In genomic region chr5:137513951-137514721, GRCm38 (mm10) we compare ENCODE assay signal across 15 mouse cellular contexts. TPM values are rescaled to one million over a fixed set of nuclear protein-coding genes. Genes with fewer than 3 reads are reported as not detected.
DNase-seq lines count a peak whose midpoint lies in the region; ATAC-seq and TF ChIP-seq lines count a peak whose summit lies in the region.
"Had no signal": no experiment of that assay in that cellular context is flagged by ENCODE, and none has a peak within 500 bp of the region (broad histone marks: within the 10 kb centered on the region; RNA-seq: fewer than 3 reads in every experiment).

No protein-coding gene starts in this region.

- peaks cover 50% of the 10 kb centered on the region for H3K4me1 ChIP-seq in hindbrain, embryonic 12.5 days
- peaks cover 16% of the 10 kb centered on the region; the same call in 1 of the 2 replicates for H3K4me1 ChIP-seq in hindbrain, postnatal 0 days (ENCODE audit: insufficient read depth, low read length)
- H3K4me1 ChIP-seq in embryonic facial prominence, embryonic 12.5 days, result peaks cover 43% of the 10 kb centered on the region

- no peaks in the 10 kb centered on the region for H3K9me3 ChIP-seq in hindbrain, embryonic 12.5 days (replicated peaks)
- H3K9me3 ChIP-seq in hindbrain, postnatal 0 days (ENCODE audit: low read length), result no peaks in the 10 kb centered on the region
- H3K9me3 ChIP-seq in embryonic facial prominence, embryonic 12.5 days, result no peaks in the 10 kb centered on the region
- H3K9me3 ChIP-seq: lung, embryonic 15.5 days had no signal

- H3K36me3 ChIP-seq in hindbrain, embryonic 12.5 days, result peaks cover 20% of the 10 kb centered on the region
- peaks cover 5% of the 10 kb centered on the region for H3K36me3 ChIP-seq in hindbrain, postnatal 0 days (ENCODE audit: insufficient read depth, low read length)
- H3K36me3 ChIP-seq in embryonic facial prominence, embryonic 12.5 days, result peaks cover 27% of the 10 kb centered on the region

- peak; percentile 50 for DNase-seq in cerebellum, adult 11 months
- no peak for DNase-seq in hindbrain, postnatal 0 days (ENCODE audit: low spot score)
- peak; percentile 49 for DNase-seq in adipocyte (ENCODE audit: low spot score)
- no peak for DNase-seq in left cerebral cortex, postnatal 10 days (ENCODE audit: extremely low spot score in 1 of 2, low spot score in 2 of 2)
- no peak for DNase-seq in left cerebral cortex, postnatal 4 days

- peak overlapping the region; percentile 24; the same call in 1 of the 2 replicates for H3K9ac ChIP-seq in hindbrain, embryonic 12.5 days
- H3K9ac ChIP-seq in hindbrain, postnatal 0 days (replicated peaks; ENCODE audit: low read length), result no peak overlapping the region
- H3K9ac ChIP-seq in embryonic facial prominence, embryonic 12.5 days, result peak overlapping the region; percentile 42; the same call in 1 of the 2 replicates
- H3K9ac ChIP-seq: lung, embryonic 15.5 days had no signal

- peak overlapping the region; percentile 11; the same call in 1 of the 2 replicates for H3K4me2 ChIP-seq in hindbrain, embryonic 12.5 days (replicated peaks)
- H3K4me2 ChIP-seq in hindbrain, postnatal 0 days (ENCODE audit: low read depth, low read length), result no peak overlapping the region
- H3K4me2 ChIP-seq in embryonic facial prominence, embryonic 12.5 days (replicated peaks), result no peak overlapping the region
- H3K4me2 ChIP-seq: lung, embryonic 15.5 days had no signal

- H3K27me3 ChIP-seq in hindbrain, embryonic 12.5 days, result no peaks in the 10 kb centered on the region
- no peaks in the 10 kb centered on the region for H3K27me3 ChIP-seq in hindbrain, postnatal 0 days (ENCODE audit: insufficient read depth, low read length)
- no peaks in the 10 kb centered on the region for H3K27me3 ChIP-seq in embryonic facial prominence, embryonic 12.5 days
- H3K27me3 ChIP-seq: lung, embryonic 15.5 days had no signal

- TF ChIP-seq CTCF in hindbrain, postnatal 0 days (IDR thresholded peaks at IDR 0.05; ENCODE audit: low read depth), result no peak

- 89% methylated on average over 12 of the region's 12 CpGs for WGBS in hindbrain, embryonic 12.5 days
- 61% methylated on average over 12 of the region's 12 CpGs for WGBS in hindbrain, postnatal 0 days
- WGBS in embryonic facial prominence, embryonic 12.5 days, result 85% methylated on average over 12 of the region's 12 CpGs

- H3K27ac ChIP-seq in hindbrain, embryonic 12.5 days, result no peak overlapping the region
- no peak overlapping the region for H3K27ac ChIP-seq in hindbrain, postnatal 0 days
- H3K27ac ChIP-seq in embryonic facial prominence, embryonic 12.5 days, result no peak overlapping the region
- H3K27ac ChIP-seq: lung, embryonic 15.5 days had no signal

- no peak overlapping the region for H3K4me3 ChIP-seq in hindbrain, embryonic 12.5 days
- H3K4me3 ChIP-seq in hindbrain, postnatal 0 days (ENCODE audit: low read length), result no peak overlapping the region
- H3K4me3 ChIP-seq in embryonic facial prominence, embryonic 12.5 days, result no peak overlapping the region
- H3K4me3 ChIP-seq: lung, embryonic 15.5 days had no signal

- ATAC-seq in cerebellum, adult (ENCODE audit: insufficient number of reproducible peaks, low FRiP score, low TSS enrichment), result no peak
- no peak for ATAC-seq in hindbrain, embryonic 12.5 days (ENCODE audit: low FRiP score)
- no peak for ATAC-seq in hindbrain, postnatal 0 days
- ATAC-seq in embryonic facial prominence, embryonic 12.5 days (ENCODE audit: insufficient number of reproducible peaks, insufficient read depth, low FRiP score, low TSS enrichment), result no peak
- ATAC-seq: intestine, embryonic 16.5 days had no signal

- intact Hi-C loops in left cerebral cortex, postnatal 10 days (cut with DNase I), result loop anchor here (5.0 to 10.0 kb wide), 2 partner anchors 141 to 182 kb away; partner anchors contain the start of gene Slc12a9
- intact Hi-C loops in left cerebral cortex, postnatal 4 days (cut with DNase I), result no loop called here

RNA-seq across cellular contexts. Expression of gene Gigyf1, which starts 4.2 kb away (rescaled TPM):
- polyA plus RNA-seq in hindbrain, embryonic 12.5 days (2016; fragmentation: Nextera tagmentation; extraction: Ambion mirVana), result 17.9 and 19.0 TPM in 2 replicates
- 20.3 and 21.4 TPM in 2 replicates for total RNA-seq in hindbrain, postnatal 0 days (2014; rRNA removed)
- polyA plus RNA-seq in hindbrain, postnatal 0 days (2015; fragmentation: Nextera tagmentation; extraction: Ambion mirVana), result 15.1 and 16.2 TPM in 2 replicates
- polyA plus RNA-seq in embryonic facial prominence, embryonic 12.5 days (2016; fragmentation: Nextera tagmentation; extraction: Ambion mirVana), result 17.4 and 18.1 TPM in 2 replicates
- 10 to 100 TPM; 43.0 TPM for total RNA-seq in left cerebral cortex, postnatal 10 days (2021)
- total RNA-seq in left cerebral cortex, postnatal 4 days (2021), result 10 to 100 TPM; 56.5 to 63.6 TPM

RNA-seq across cellular contexts. Expression of gene Pop7, which starts 11.8 kb away (rescaled TPM):
- 60.7 and 61.3 TPM in 2 replicates for polyA plus RNA-seq in hindbrain, embryonic 12.5 days (2016; fragmentation: Nextera tagmentation; extraction: Ambion mirVana)
- 62.1 and 83.5 TPM in 2 replicates for total RNA-seq in hindbrain, postnatal 0 days (2014; rRNA removed)
- polyA plus RNA-seq in hindbrain, postnatal 0 days (2015; fragmentation: Nextera tagmentation; extraction: Ambion mirVana), result 82.2 and 85.3 TPM in 2 replicates
- polyA plus RNA-seq in embryonic facial prominence, embryonic 12.5 days (2016; fragmentation: Nextera tagmentation; extraction: Ambion mirVana), result 54.0 and 56.4 TPM in 2 replicates
- total RNA-seq in left cerebral cortex, postnatal 10 days (2021), result 10 to 100 TPM; 36.5 to 36.8 TPM
- total RNA-seq in left cerebral cortex, postnatal 4 days (2021), result 10 to 100 TPM; 33.7 to 37.6 TPM

RNA-seq across cellular contexts. Expression of gene Epo, which starts 18.9 kb away (rescaled TPM):
- not detected in 2 replicates for polyA plus RNA-seq in hindbrain, embryonic 12.5 days (2016; fragmentation: Nextera tagmentation; extraction: Ambion mirVana)
- total RNA-seq in hindbrain, postnatal 0 days (2014; rRNA removed), result not detected in 2 replicates
- not detected in 2 replicates for polyA plus RNA-seq in hindbrain, postnatal 0 days (2015; fragmentation: Nextera tagmentation; extraction: Ambion mirVana)
- 0.34 and 0.47 TPM in 2 replicates for polyA plus RNA-seq in embryonic facial prominence, embryonic 12.5 days (2016; fragmentation: Nextera tagmentation; extraction: Ambion mirVana)
- not detected for total RNA-seq in left cerebral cortex, postnatal 10 days (2021)
- not detected for total RNA-seq in left cerebral cortex, postnatal 4 days (2021)
- total RNA-seq: heart, postnatal 10 days; layer of hippocampus, postnatal 14 days; megakaryocyte-erythroid progenitor cell, adult 5-6 weeks had no signal
- polyA plus RNA-seq: brain, embryonic 14.5 days; gonadal fat pad, adult 2 months had no signal

RNA-seq across cellular contexts. Expression of gene Gnb2, which starts 19.2 kb away (rescaled TPM):
- 466 and 467 TPM in 2 replicates for polyA plus RNA-seq in hindbrain, embryonic 12.5 days (2016; fragmentation: Nextera tagmentation; extraction: Ambion mirVana)
- total RNA-seq in hindbrain, postnatal 0 days (2014; rRNA removed), result 1,135 and 1,251 TPM in 2 replicates
- 570 and 592 TPM in 2 replicates for polyA plus RNA-seq in hindbrain, postnatal 0 days (2015; fragmentation: Nextera tagmentation; extraction: Ambion mirVana)
- polyA plus RNA-seq in embryonic facial prominence, embryonic 12.5 days (2016; fragmentation: Nextera tagmentation; extraction: Ambion mirVana), result 382 and 409 TPM in 2 replicates
- total RNA-seq in left cerebral cortex, postnatal 10 days (2021), result 1,000 to 10,000 TPM in 1 of 2 experiments, 100 to 1,000 TPM in 1; 996 to 1,005 TPM
- 1,000 to 10,000 TPM; 1,140 to 1,206 TPM for total RNA-seq in left cerebral cortex, postnatal 4 days (2021)

RNA-seq across cellular contexts. Expression of gene Zan, which starts 37.3 kb away (rescaled TPM):
- 0.09 and 0.15 TPM in 2 replicates for polyA plus RNA-seq in hindbrain, embryonic 12.5 days (2016; fragmentation: Nextera tagmentation; extraction: Ambion mirVana)
- 0.43 and 1.6 TPM in 2 replicates for total RNA-seq in hindbrain, postnatal 0 days (2014; rRNA removed)
- 0.15 and 0.25 TPM in 2 replicates for polyA plus RNA-seq in hindbrain, postnatal 0 days (2015; fragmentation: Nextera tagmentation; extraction: Ambion mirVana)
- polyA plus RNA-seq in embryonic facial prominence, embryonic 12.5 days (2016; fragmentation: Nextera tagmentation; extraction: Ambion mirVana), result 0.17 and 0.28 TPM in 2 replicates
- under 1 TPM; 0.47 to 0.69 TPM for total RNA-seq in left cerebral cortex, postnatal 10 days (2021)
- total RNA-seq in left cerebral cortex, postnatal 4 days (2021), result under 1 TPM; 0.30 to 0.74 TPM

Comparison
In these comparisons a context has a peak if more than half of its experiments do, and no peak if none do; other contexts are left out.
1. DNase-seq: peak in cerebellum, adult 11 months (single experiment) and adipocyte (single experiment); none in hindbrain, postnatal 0 days (single experiment), left cerebral cortex, postnatal 10 days (0 of 2) and left cerebral cortex, postnatal 4 days (single experiment).